Mouse (Mus musculus) heart, postnatal 36 days (tissue): ENCODE measurements around the gene Dus3l. TPM values are rescaled to one million over a fixed set of nuclear protein-coding genes. Genes with fewer than 3 reads are reported as not detected.

ENCODE experiments used
- DNase-seq, 2 experiments: peaks; one replicate each; pipeline ENCODE4 v3.0.0; 2021 to 2022
- intact Hi-C: fragments of 180-260 bp; cut with DNase I; formaldehyde crosslinking; loops from one replicate; pipeline ENCODE4 v1.15.1; 2025
- total RNA-seq, 2 experiments: library from RNA; stranded (reverse); gene quantifications; 2 replicates each; pipeline ENCODE4 v1.2.3; 2021

Gene Dus3l
- total RNA-seq, 2 experiments from 2014 or later = 18.8 to 20.3 TPM

DNA sequence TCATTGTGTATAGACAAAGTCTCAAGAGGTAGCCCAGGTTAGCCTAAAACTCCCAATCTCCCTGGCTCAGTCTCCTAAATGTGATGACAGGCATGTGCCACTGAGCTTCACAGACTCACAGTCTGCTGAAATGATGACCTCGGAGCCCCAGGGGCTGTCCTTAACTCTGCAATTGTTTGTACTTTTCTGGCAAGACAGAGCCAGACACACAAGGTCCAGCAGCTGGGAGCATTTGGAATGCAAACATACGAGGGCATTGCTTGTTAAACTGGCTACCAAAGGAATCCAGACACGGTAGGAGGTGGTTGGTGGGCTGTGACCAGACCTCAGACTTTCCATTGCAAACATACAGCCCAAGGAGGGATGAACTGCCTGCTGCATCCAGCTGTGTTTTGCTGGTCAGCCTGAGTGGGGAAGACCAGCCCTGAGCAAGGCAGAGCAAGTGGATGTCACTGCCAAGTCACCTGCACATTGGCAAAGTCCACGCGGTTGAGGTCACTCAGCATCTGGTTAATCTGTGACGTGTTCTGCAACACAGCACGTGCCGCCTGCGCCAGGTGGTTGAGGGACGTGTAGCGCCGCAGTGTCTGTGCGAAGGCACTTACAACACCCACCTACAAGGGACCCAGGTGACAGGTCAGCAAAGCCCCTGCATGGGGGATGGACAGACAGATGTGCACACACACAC, 15.9 kb downstream of the Dus3l start:
- intact Hi-C loops = no loop called here
- no peak for DNase-seq

DNA sequence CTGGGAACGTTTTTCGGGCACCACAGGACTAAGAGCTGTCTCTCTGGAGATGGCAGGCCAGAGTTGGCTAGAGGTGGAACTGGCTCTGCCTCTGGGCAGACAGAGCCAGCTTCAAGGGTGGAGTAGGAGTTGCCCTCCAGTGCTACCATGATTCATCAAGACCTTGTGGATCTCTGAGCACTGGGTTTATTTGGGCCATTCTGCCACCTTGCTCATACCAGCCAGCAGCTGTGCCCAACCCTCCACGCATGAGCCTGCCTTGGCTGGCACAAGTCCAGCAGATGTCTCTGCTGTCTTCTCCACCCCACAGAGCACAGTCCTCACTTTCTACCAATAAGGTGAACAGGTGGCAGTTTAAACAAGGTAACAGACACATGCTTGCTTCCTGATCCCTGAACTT, 24.3 kb downstream of the Dus3l start:
- DNase-seq = no peak
- intact Hi-C loops = no loop called here

DNA sequence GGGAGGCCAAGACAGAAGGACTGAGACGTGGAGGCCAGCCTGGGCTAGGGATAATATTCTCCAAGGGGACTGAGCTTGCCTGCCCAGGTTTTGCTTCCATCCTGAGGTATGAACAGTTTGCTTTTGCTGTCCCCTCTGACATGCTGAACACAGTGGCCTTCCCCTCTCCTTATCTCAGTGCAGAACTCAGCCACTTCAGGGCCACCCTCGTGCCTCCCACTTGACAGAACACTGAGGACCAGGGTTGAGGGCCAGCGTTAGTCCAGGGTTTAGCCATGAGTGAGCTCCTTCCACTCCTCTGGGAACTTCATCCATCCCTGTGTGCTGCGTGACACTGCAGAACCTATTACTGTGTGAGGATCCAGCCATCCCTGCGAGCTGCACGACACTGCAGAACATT, 24.7 kb downstream of the Dus3l start:
- intact Hi-C loops = no loop called here
- no peak for DNase-seq

DNA sequence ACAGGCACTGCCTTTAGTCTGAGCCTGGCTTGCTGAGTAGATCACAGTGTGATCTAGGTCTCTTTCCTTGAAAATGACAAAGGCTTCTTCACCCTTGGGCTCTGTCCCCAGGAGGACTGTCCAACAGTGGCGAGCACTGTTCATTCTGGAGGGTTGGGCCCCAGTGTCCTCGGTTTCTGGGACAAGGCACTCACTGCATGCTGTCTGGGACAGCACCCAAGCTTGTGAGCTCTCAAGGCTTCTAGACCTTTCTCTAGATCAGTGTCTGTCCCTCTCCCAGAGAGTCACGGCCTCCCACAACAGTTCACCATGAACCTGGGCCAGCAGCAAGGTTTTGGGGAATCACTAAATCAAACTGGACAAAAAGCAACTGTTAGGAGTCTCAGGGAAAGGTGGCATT, 28.0 kb downstream of the Dus3l start:
- no peak for DNase-seq
- intact Hi-C loops = no loop called here

DNA sequence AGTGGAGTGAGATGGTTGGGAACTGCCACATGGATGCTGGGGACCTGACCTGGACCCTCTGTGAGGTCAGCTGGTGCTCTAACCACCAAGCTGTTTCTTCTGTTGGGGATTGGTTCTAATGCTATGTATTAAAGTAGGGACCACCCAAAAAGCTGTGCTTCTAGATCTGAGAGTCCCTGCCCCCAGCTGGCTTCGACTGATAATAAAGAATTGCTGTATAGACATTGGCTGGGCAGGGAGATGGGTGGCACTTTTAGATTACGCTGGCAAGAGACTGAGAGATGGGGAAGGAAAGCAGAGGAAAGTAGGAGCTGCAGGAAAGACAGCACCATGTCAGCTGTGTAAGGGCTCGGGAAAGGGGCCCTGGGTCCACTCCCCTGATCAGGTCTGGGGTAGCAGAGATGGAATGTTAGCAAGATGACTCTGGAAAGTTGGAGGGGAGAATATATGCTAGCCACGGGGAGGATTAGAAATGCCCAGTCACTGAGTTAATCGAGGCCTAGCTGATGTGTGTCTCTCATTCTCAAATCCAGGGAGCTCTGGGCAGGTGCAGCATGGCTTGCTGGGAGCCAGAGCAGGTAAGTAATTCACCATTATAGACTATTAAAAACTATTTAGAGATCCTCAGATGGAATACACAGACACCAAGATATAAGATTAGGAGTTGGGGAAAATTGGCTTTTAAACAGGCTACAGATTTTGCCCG, 29.2 kb downstream of the Dus3l start:
- intact Hi-C loops = no loop called here
- DNase-seq = no peak

DNA sequence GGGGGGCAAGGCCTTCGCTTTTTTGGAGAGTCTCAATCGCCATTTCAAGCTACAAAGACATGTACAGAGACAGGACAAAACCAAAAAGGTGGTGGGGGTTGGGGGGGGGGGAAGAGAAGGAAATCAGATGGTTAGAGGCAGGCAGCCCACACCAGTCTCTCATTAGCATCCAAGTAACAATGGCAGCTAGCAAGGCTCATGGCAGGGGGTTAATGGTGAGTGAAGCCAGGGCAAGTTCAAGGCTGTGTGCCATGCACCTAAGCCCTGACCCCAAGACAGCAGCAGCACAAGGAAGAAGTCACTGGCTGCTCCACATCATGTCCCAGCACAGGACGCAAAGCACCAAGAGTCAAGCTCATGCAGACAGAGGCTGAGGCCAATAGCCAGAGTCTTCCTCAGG, 34.7 kb downstream of the Dus3l start:
- intact Hi-C loops = no loop called here
- no peak for DNase-seq

DNA sequence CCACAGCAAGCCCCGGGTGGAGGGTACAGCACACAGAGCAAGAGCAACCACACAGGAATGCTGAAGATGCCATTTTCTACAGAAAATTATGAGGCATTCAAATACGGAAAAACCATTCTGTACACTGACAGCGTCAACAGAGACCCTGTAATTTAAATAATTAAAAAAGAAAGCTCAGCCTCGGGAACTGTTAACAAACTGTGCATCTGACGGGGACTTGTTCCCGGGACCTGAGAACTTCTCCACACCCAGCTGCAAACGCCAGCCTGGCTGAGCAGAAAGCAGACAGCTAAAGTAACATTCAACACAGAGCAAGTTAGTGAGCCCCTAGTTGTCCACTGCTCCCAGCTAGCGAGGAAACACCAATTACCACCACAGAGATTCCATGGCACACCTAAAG, 37.5 kb downstream of the Dus3l start:
- intact Hi-C loops = no loop called here
- no peak for DNase-seq

DNA sequence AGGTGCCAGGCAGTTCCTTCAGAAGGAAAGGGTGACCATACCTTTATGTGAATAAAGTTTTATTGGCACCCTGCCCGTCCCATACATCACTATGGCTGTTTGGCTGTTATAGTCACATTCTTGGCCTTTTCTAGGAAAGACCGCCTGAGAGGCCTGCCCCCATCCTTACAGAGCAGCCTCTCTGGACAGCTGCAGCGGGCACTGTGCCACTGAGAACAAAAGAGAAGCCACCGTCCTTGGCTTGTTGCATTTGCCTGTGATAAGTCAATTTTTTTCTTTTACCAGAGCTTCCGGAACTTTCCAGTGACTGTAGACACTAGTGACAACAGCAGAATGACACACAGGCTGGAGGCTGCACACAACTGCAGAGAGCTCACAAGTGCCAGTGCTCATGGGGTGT, 40.4 kb downstream of the Dus3l start:
- DNase-seq = no peak
- intact Hi-C loops = loop anchor here (5.0 kb wide), 1 partner anchor 132 kb away; the partner anchor contains the start of gene Mllt1

DNA sequence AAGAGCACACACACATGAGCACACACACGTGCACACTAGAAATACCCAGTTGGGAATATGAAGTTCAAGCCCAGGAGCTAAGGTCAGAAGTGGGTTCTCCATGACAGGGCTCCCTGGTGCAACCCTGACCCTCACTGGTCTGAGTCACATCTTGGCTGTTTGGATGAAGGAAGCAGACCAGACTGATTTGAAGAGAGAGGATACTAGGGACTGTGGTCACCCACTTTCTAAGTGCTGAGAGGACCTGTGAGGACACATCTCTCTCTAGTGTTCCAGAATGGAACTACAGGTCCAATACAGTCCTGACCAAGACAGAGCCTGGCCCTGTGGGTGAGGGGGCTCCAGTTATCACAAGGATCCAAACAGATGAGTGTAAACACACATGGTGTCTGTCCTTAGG, 41.2 kb downstream of the Dus3l start:
- no peak for DNase-seq
- intact Hi-C loops = loop anchor here (5.0 kb wide), 1 partner anchor 132 kb away; the partner anchor contains the start of gene Mllt1

DNA sequence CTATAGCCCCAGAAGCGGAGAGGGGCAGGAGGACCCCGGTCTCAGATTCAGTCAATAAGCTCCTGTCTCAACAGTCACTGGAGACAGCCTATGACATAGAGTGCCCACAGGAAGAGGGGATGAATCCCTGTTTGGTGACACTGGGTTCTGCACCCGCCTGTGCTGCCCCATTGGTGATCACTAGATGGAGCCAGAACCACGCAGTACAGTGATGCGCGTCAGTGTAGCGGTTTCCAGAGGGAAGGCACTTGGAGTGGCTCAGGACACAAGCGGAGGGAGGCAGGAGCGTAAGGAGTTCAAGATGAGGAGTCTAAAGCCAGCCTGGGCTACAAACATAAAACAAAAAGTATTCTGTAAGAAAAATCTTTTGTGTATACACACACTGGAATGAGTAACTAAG, 44.0 kb downstream of the Dus3l start:
- DNase-seq = peak; percentile 78 to 81
- intact Hi-C loops = loop anchor here (1.0 to 5.0 kb wide), 4 partner anchors 50 to 358 kb away; partner anchors contain the start of gene Mllt1

DNA sequence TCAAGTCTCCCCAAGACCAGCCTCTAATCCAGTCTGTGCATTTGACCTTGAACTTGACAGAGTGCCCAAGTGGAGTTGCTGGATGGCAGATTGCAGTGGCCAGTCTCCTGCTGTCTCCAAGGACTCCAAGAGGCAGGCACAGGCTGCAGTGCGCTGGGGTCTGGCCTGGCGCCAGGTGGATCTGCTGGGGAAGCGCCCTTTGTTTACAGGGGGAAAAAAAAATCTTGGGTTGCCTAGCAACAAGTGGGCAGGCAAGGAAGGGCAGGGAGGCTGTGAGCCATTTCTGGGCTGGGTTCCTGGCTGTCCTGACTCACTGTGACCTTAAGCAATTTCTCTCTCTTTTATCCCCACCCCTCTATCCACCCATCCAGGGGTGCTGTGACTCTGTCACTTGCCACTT, 45.7 kb downstream of the Dus3l start:
- intact Hi-C loops = no loop called here
- peak; percentile 90 to 91 for DNase-seq

DNA sequence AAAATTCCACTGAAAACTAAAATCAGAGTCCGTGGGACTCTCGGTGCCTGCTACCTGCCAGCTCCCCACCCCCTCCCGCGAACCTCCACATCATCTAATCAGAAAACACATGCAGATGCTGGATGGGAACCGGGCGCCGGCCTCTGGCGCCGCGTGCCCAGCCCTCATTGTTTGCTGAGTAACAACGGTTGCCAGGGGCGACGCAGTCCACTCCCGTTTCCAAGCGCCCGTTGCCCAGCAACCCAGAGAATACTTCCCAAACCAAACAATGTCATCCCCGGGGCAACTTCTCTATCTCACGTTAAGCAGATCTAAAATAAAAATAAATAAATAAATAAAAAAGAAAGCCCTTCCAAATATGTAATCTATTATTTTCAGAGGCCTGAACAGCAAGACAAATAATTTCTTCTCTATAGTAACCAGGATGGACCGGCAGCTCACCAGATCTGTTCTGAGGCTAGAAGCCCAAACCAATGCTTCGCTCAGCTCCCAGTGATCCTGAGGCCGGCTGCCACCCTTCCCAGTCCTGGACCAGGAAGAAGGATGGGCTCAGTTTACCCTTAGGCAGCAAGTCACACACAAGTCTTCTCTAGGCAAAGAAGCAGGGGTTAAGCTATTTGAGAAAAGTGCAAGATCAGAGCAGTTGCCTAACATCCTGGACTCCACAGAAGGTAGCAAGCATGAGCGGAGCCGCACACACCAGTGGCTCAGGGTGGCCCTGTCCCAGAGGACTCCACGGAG, 49.9 kb downstream of the Dus3l start:
- intact Hi-C loops = loop anchor here (2.0 kb wide), 1 partner anchor 16 kb away; the partner anchor contains the start of gene Rfx2
- peak; percentile 86 to 89 for DNase-seq

DNA sequence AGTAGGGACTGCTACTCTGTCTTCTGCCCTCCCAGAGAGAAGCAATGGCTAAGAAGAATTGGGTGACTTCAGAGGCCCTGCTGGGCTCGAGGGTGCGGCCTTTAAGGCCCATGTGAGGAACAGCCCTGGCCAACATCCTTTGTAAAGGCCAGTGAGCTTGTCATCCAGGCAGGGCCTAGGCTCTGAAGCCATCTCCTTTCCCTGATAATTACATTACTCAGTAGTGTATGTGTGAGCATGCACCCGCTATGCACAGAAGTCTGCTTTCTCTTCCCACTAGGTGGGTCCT, 50.4 kb downstream of the Dus3l start:
- no peak for DNase-seq
- intact Hi-C loops = loop anchor here (2.0 kb wide), 1 partner anchor 16 kb away; the partner anchor contains the start of gene Rfx2

DNA sequence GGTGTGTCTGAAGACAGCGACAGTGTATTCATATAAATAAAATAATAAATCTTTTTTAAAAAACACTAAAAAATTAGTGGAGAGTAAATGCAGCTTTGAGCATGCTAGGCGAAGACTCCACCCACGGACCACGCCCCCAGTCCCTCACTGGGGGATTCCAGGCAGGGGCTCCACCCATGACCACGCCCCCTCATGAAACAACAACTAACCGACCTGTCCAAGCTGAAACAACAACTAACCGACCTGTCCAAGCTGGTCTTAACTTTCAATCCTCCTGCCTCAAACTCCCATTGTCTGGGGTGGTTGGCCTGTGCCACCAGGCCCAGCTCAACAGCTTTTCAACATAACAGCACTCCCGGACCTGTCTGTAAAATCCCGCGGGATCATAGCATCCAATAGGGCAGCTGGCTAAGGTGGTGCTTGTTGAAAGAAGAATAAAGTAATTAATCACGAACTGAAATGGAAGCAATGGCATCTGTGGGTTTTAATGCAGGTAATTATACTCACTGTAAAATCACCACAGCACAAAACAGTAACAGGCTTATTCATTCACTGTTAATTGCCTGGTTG, 53.6 kb downstream of the Dus3l start:
- intact Hi-C loops = no loop called here
- DNase-seq = no peak

DNA sequence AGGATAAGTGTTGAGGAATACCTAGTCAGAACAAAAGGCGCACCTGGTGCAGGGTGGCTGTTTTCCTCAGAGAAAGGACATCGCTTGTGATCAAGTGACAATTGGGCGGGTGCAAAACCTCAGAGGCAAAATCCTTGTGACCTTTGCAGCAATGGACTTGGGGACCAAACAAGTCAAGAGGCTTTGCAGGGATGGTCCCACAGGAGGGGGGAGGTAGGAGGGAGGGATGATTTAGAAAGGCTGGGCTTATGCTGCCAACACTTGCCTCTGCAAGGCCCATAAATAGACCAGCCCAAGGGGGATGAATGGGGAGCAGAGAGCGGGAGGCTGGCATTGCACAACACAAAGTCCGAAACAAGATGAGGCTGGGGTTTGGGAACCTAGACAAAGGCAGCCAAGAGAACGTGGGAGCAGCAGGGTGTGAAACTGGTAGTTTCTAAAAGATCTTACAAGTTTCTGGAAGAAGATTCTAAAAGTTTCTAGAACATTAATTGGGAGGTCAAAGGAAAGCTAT, 54.5 kb downstream of the Dus3l start:
- intact Hi-C loops = no loop called here
- DNase-seq = no peak

Other genes starting within 250 kb of the Dus3l start
- gene Gm20219, start 210.4 kb upstream of the Dus3l start, total RNA-seq = under 1 TPM in 1 of 2 experiments, not detected in 1; 0.22 TPM
- gene Safb2, start 180.2 kb upstream of the Dus3l start, total RNA-seq = 10 to 100 TPM; 41.4 to 48.5 TPM
- 10 to 100 TPM; 55.1 to 65.8 TPM for gene Safb, start 179.9 kb upstream of the Dus3l start, total RNA-seq
- gene 2410015M20Rik, start 155.0 kb upstream of the Dus3l start, total RNA-seq = 100 to 1,000 TPM; 342 to 346 TPM
- gene Rpl36, start 151.3 kb upstream of the Dus3l start, total RNA-seq = 100 to 1,000 TPM; 724 to 728 TPM
- 100 to 1,000 TPM; 118 to 124 TPM for gene Lonp1, start 137.9 kb upstream of the Dus3l start, total RNA-seq
- gene Catsperd, start 136.6 kb upstream of the Dus3l start, total RNA-seq = not detected
- gene Ranbp3, start 91.5 kb upstream of the Dus3l start, total RNA-seq = 10 to 100 TPM; 34.9 to 38.0 TPM
- gene Ndufa11, start 47.0 kb upstream of the Dus3l start, total RNA-seq = 100 to 1,000 TPM; 847 to 875 TPM
- gene Vmac, start 46.7 kb upstream of the Dus3l start, total RNA-seq = 1 to 10 TPM; 3.1 to 4.9 TPM
- 10 to 100 TPM; 27.5 to 29.4 TPM for gene Nrtn, start 7.2 kb upstream of the Dus3l start, total RNA-seq
- gene Prr22, start 5.5 kb downstream of the Dus3l start, total RNA-seq = under 1 TPM in 1 of 2 experiments, not detected in 1; 0.58 TPM
- gene Rfx2, start 66.3 kb downstream of the Dus3l start, total RNA-seq = 1 to 10 TPM; 2.9 to 5.5 TPM
- gene Acsbg2, start 109.7 kb downstream of the Dus3l start, total RNA-seq = not detected
- gene 1700061G19Rik, start 110.7 kb downstream of the Dus3l start, total RNA-seq = not detected
- gene Mllt1, start 170.7 kb downstream of the Dus3l start, total RNA-seq = 10 to 100 TPM; 23.9 to 25.9 TPM
- not detected for gene Acer1, start 217.4 kb downstream of the Dus3l start, total RNA-seq
- 10 to 100 TPM; 79.5 to 80.4 TPM for gene Clpp, start 225.5 kb downstream of the Dus3l start, total RNA-seq
- 10 to 100 TPM; 67.5 to 69.9 TPM for gene Alkbh7, start 232.6 kb downstream of the Dus3l start, total RNA-seq
- gene Pspn, start 235.3 kb downstream of the Dus3l start, total RNA-seq = not detected
- gene Gtf2f1, start 246.5 kb downstream of the Dus3l start, total RNA-seq = 10 to 100 TPM; 18.9 to 19.1 TPM
- not detected for gene Gm17949, start 246.7 kb downstream of the Dus3l start, total RNA-seq